Mouse (Mus musculus) spleen, adult 2 months (tissue): ENCODE data around the gene Npas1. TPM values are rescaled to one million over a fixed set of nuclear protein-coding genes. Genes with fewer than 3 reads are reported as not detected.

ENCODE experiments used
- DNase-seq, 2 experiments: peaks; one replicate each; pipeline versions ENCODE4 v3.0.0 to v3.0.0-alpha.2; 2012 to 2021; ENCODE audit warnings: low spot score in 2 of 2, low read depth in 1 of 2
- H3K27ac ChIP-seq: fragments of 200-500 bp; 2 replicates; pipeline ENCODE4 v1.5.1; 2012; ENCODE audit warnings: low read length, inconsistent platforms; ENCODE audit not compliant: insufficient read depth
- H3K27me3 ChIP-seq: fragments of 200-500 bp; 2 replicates; pipeline ENCODE4 v1.6.1; 2012; ENCODE audit warnings: mild to moderate bottlenecking, moderate library complexity, low read length, inconsistent platforms; ENCODE audit not compliant: control insufficient read depth, insufficient read depth
- H3K36me3 ChIP-seq: fragments of 200-500 bp; 2 replicates; pipeline ENCODE4 v1.6.1; 2012; ENCODE audit warnings: mild to moderate bottlenecking, low read length, inconsistent platforms; ENCODE audit not compliant: control insufficient read depth, insufficient read depth
- H3K4me1 ChIP-seq: fragments of 200-500 bp; 2 replicates; pipeline ENCODE4 v1.6.1; 2011; ENCODE audit warnings: inconsistent platforms; ENCODE audit not compliant: control insufficient read depth, insufficient read depth, insufficient read length
- H3K4me3 ChIP-seq: fragments of 200-500 bp; 2 replicates; pipeline ENCODE4 v1.5.1; 2011; ENCODE audit warnings: mild to moderate bottlenecking, inconsistent platforms; ENCODE audit not compliant: insufficient read depth, insufficient read length; ENCODE audit errors: extremely low read depth
- CTCF ChIP-seq: fragments of 200-500 bp; IDR thresholded peaks from 2 replicates; pipeline ENCODE4 v1.5.1; 2011; ENCODE audit warnings: mild to moderate bottlenecking, inconsistent platforms; ENCODE audit not compliant: insufficient read depth, insufficient read length, insufficient replicate concordance; ENCODE audit errors: extremely low read depth
- POLR2A ChIP-seq: fragments of 200-500 bp; IDR thresholded peaks from 2 replicates; pipeline ENCODE4 v1.6.1; 2011; ENCODE audit warnings: low read depth, low read length, inconsistent platforms
- WGBS: fragments of 180-500 bp; shearing (Covaris S2); methylation state at CpG from one replicate; pipeline ENCODE4 v1.1.7; 2018; 5-methylcytosine and 5-hydroxymethylcytosine counted together
- polyA plus RNA-seq: library from polyadenylated mRNA; depleted of rRNA; stranded (reverse); fragments of >200 nt; gene quantifications from 2 replicates; pipeline ENCODE4 v1.2.3, GENCODE M21; 2012

Gene Npas1
- polyA plus RNA-seq, 1 experiment = not detected

GRCm38 (mm10) chr7:16422222-16422856 is 55.2 kb downstream of the Npas1 start:
- 93% methylated on average over 18 of the region's 18 CpGs for WGBS
- Histone ChIP-seq H3K4me1 (no peaks in the 10 kb centered on the region), H3K27me3 (no peaks in the 10 kb centered on the region), H3K27ac (no peak overlapping the region), H3K36me3 (peaks cover 55% of the 10 kb centered on the region), H3K4me3 (no peak overlapping the region)
- no peak for DNase-seq
- TF ChIP-seq POLR2A (no peak), CTCF (no peak)

GRCm38 (mm10) chr7:16420493-16421118 is 56.9 kb downstream of the Npas1 start:
- DNase-seq = no peak
- TF ChIP-seq POLR2A = no peak
- no peak for TF ChIP-seq CTCF
- Histone ChIP-seq H3K27me3 (no peaks in the 10 kb centered on the region), H3K27ac (no peak overlapping the region), H3K4me3 (no peak overlapping the region), H3K36me3 (peaks cover 57% of the 10 kb centered on the region), H3K4me1 (no peaks in the 10 kb centered on the region)
- 95% methylated on average over 8 of the region's 8 CpGs for WGBS

- no peak overlapping the region for H3K27ac ChIP-seq
- no peaks in the 10 kb centered on the region for H3K4me1 ChIP-seq
- H3K36me3 ChIP-seq = peaks cover 40% of the 10 kb centered on the region
- WGBS = 91% methylated on average over 5 of the region's 5 CpGs
- no peaks in the 10 kb centered on the region for H3K27me3 ChIP-seq
- TF ChIP-seq CTCF (no peak), POLR2A (no peak)
- H3K4me3 ChIP-seq = no peak overlapping the region
- no peak for DNase-seq
Measured at GRCm38 (mm10) chr7:16418713-16419112, 58.8 kb downstream of the Npas1 start.

DNA sequence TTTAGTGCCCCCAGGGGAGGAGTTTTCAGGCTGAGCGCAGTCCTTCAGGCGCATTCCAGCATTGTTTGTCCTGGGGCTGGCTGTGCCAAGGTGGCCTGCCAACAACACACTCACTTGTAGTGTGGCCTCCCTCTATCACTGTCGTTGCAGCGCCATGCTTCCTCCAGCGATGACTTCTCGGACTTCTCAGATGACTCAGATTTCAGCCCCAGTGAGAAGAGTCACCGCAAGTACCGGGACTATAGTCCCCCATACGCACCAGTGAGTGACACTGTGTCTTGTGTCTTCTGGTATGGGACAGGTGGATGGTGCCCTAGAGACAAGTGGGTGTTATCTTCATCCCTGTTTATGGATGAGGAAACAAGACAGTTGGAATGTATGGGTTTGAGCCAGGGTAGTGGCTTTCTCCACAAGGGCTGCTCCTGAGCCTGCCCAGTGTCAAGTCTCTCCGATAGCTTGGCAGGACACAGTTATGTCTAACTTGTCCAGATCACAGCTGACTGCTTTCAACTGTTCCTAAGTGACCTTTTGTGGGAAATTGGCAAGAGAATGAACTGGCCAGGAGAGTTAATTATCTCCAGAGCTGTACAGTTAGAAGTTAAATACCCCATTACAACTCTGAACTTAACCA is 60.3 kb downstream of the Npas1 start:
- no peaks in the 10 kb centered on the region for H3K27me3 ChIP-seq
- H3K27ac ChIP-seq = no peak overlapping the region
- peaks cover 34% of the 10 kb centered on the region for H3K36me3 ChIP-seq
- no peaks in the 10 kb centered on the region for H3K4me1 ChIP-seq
- WGBS = 93% methylated on average over 10 of the region's 10 CpGs
- TF ChIP-seq CTCF (no peak), POLR2A (no peak)
- DNase-seq = no peak
- H3K4me3 ChIP-seq = no peak overlapping the region

- no peak overlapping the region for H3K27ac ChIP-seq
- no peak overlapping the region for H3K4me3 ChIP-seq
- 90% methylated on average over 3 of the region's 3 CpGs for WGBS
- no peaks in the 10 kb centered on the region for H3K27me3 ChIP-seq
- no peaks in the 10 kb centered on the region for H3K4me1 ChIP-seq
- peaks cover 25% of the 10 kb centered on the region for H3K36me3 ChIP-seq
- no peak for DNase-seq
- TF ChIP-seq CTCF (no peak), POLR2A (no peak)
Measured at GRCm38 (mm10) chr7:16415426-16415825, 62.1 kb downstream of the Npas1 start.

DNA sequence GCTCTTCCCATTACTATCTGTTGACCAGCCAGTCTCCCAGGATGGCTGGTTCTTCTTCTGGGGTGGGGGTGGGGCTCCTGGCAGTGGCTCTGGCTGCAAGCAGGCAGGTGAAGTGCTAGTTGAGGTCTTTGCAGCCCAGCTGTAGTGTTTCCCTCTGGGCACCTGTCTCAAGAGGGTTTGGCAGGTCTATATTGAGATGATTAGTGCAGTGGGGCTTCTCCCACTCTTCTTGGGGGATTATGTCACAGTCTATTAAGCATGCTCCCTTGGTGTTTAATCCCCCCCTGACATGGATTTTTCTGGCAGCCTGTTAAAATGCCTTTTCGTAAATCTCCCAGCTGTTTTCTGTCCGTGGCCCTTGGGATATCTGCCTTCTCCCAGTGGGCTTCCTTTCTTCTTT is 64.6 kb downstream of the Npas1 start:
- no peak for DNase-seq
- WGBS = 96% methylated on average over 2 of the region's 2 CpGs
- no peak for TF ChIP-seq CTCF
- no peak for TF ChIP-seq POLR2A
- Histone ChIP-seq H3K36me3 (peaks cover 14% of the 10 kb centered on the region), H3K4me3 (no peak overlapping the region), H3K27ac (no peak overlapping the region), H3K4me1 (no peaks in the 10 kb centered on the region), H3K27me3 (no peaks in the 10 kb centered on the region)

DNA sequence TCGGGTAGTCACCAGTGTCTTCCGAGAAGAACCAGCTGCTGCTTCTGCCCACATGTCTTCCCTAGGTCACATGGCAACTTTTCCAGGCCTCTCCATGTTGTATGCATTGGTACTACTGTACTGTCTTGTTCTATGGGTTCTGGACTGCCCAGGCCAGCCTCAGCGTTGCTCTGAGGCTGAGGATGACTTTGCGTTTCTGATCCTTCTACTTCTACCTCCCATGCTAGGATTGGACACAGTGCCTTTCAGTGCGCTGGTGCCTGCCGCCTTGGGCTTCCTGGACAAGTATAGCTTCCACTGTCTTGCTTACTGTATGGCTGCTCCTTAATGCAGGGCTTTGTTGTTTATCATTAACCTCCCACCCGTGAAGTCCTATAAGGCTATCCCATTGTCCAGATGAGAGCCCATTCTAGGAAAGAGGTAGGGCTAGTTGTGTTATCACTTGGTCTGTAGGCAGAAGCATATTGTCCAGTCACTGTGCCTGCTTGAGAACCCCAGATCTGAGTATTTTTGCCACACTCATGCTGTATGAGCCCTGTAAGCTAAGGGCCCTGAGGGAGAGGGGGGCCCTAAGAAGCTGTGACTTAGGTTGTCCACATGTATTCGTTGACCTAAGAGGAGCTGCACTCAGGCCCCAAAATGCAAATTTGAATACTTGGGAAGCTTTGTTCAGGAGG is 65.2 kb downstream of the Npas1 start:
- peaks cover 9% of the 10 kb centered on the region for H3K36me3 ChIP-seq
- DNase-seq = no peak
- no peak overlapping the region for H3K27ac ChIP-seq
- H3K27me3 ChIP-seq = no peaks in the 10 kb centered on the region
- 85% methylated on average over 8 of the region's 8 CpGs for WGBS
- no peak overlapping the region for H3K4me3 ChIP-seq
- no peak for TF ChIP-seq POLR2A
- no peak for TF ChIP-seq CTCF
- no peaks in the 10 kb centered on the region for H3K4me1 ChIP-seq
